Mouse (Mus musculus) stomach, embryonic 14.5 days (tissue): ENCODE data around the gene Sgcd. TPM values are rescaled to one million over a fixed set of nuclear protein-coding genes. Genes with fewer than 3 reads are reported as not detected.
"Not testable (repeated sequence)": the region's sequence is repeated elsewhere in the genome, so short reads cannot be mapped to it uniquely, and the experiment has no call there.

ENCODE experiments used
- ATAC-seq: fragments of 200-750 bp; cut with Nextera tagmentation; 2 replicates; pipeline ENCODE4 v1.8.0; 2017; ENCODE audit warnings: low read depth, moderate TSS enrichment; ENCODE audit not compliant: insufficient number of reproducible peaks, insufficient read depth, low FRiP score
- H3K27ac ChIP-seq: fragments of 300-500 bp; sonication (generic); 2 replicates; pipeline ENCODE4 v1.5.1; 2014; ENCODE audit warnings: mild to moderate bottlenecking, low read length, moderate library complexity, mixed read lengths
- H3K27me3 ChIP-seq: fragments of 300-500 bp; sonication (generic); 2 replicates; pipeline ENCODE4 v1.6.1; 2014; ENCODE audit warnings: low read length, control low read depth, mixed read lengths; ENCODE audit not compliant: control insufficient read depth, insufficient read depth
- H3K36me3 ChIP-seq: fragments of 300-500 bp; sonication (generic); 2 replicates; pipeline ENCODE4 v1.6.1; 2014; ENCODE audit warnings: mild to moderate bottlenecking, control low read depth, low read length, moderate library complexity, mixed read lengths; ENCODE audit not compliant: control insufficient read depth, insufficient read depth
- H3K4me1 ChIP-seq: fragments of 300-500 bp; sonication (generic); 2 replicates; pipeline ENCODE4 v1.6.1; 2014; ENCODE audit warnings: low read length, control low read depth, mixed read lengths; ENCODE audit not compliant: control insufficient read depth, insufficient read depth
- H3K4me2 ChIP-seq: fragments of 300-500 bp; sonication (generic); replicated peaks from 2 replicates; pipeline ENCODE4 v1.6.1; 2014; ENCODE audit warnings: low read depth, low read length, control low read depth
- H3K4me3 ChIP-seq: fragments of 300-500 bp; sonication (generic); 2 replicates; pipeline ENCODE4 v1.5.1; 2014; ENCODE audit warnings: low read depth, low read length, control low read depth
- H3K9ac ChIP-seq: fragments of 300-500 bp; sonication (generic); replicated peaks from 2 replicates; pipeline ENCODE4 v1.6.1; 2014; ENCODE audit warnings: low read depth, mild to moderate bottlenecking, control low read depth, low read length, moderate library complexity, mixed read lengths
- H3K9me3 ChIP-seq: fragments of 300-500 bp; sonication (generic); 2 replicates; pipeline ENCODE4 v1.6.1; 2016; ENCODE audit warnings: low read depth, low read length, control low read depth; ENCODE audit not compliant: control insufficient read depth
- WGBS: fragments of 180-500 bp; shearing (Covaris S2); extraction: QIAGEN DNeasy Blood & Tissue Kit; methylation state at CpG from one replicate; pipeline ENCODE4 v1.1.7; 2014; 5-methylcytosine and 5-hydroxymethylcytosine counted together
- polyA plus RNA-seq: library from polyadenylated mRNA; unstranded; fragments of >200 nt; fragmentation: Nextera tagmentation; extraction: Ambion mirVana; gene quantifications from 2 replicates; pipeline ENCODE4 v1.2.1, GENCODE M21; 2014

Sgcd gene
- polyA plus RNA-seq, 1 experiment from 2014 or later = 8.9 TPM

DNA sequence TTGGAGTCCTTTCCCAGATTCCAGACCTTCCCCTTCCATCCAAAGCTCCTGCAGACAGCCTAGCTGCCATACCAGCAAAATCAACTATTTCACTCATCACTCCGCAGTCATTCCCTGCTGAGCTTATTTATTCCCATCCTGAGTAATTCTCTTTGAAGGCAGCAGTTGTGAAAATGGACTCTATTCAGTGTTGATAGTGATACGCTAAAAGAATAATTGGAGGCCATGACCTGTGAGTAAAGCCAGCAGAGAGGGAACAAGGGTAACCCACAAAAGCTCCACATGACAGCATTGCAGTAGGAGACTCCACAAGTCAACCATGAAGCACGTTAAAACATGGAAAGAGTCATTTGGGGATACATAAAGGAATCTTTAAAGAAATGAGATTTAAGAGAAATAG lies 142.9 kb downstream of the Sgcd start:
- Histone ChIP-seq H3K4me1 (no peaks in the 10 kb centered on the region), H3K27me3 (no peaks in the 10 kb centered on the region), H3K27ac (no peak overlapping the region), H3K4me2 (no peak overlapping the region), H3K9me3 (no peaks in the 10 kb centered on the region), H3K9ac (no peak overlapping the region), H3K4me3 (no peak overlapping the region), H3K36me3 (no peaks in the 10 kb centered on the region)
- ATAC-seq = no peak
- WGBS = 41% methylated on average over 3 of the region's 3 CpGs

DNA sequence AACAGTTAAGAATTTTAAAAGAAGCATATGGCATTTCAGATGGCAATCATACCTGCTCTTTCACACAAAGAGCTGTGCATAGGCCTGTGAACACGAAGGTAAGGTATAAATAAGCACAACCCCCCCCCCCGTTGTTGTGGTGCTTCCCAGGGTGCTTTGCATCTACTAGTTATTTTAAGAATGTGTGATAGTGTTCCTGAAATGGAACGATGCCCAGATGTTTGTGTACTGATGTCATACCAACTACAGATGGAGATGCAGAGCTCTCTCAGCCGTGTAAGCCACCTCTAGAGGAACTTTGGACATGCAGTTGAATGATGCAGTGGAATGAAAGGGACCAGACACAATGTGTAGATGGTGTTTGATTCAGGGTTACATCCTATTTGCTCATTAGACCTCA lies 155.5 kb downstream of the Sgcd start:
- ATAC-seq = no peak
- no peaks in the 10 kb centered on the region for H3K36me3 ChIP-seq
- no peaks in the 10 kb centered on the region for H3K4me1 ChIP-seq
- H3K27ac ChIP-seq = no peak overlapping the region
- H3K9me3 ChIP-seq = no peaks in the 10 kb centered on the region
- no peak overlapping the region for H3K9ac ChIP-seq
- H3K27me3 ChIP-seq = no peaks in the 10 kb centered on the region
- 58% methylated on average over 4 of the region's 4 CpGs for WGBS
- H3K4me3 ChIP-seq = no peak overlapping the region
- no peak overlapping the region for H3K4me2 ChIP-seq

GRCm38 (mm10) chr11:47810307-47810706 lies 178.5 kb downstream of the Sgcd start:
- ATAC-seq = no peak

DNA sequence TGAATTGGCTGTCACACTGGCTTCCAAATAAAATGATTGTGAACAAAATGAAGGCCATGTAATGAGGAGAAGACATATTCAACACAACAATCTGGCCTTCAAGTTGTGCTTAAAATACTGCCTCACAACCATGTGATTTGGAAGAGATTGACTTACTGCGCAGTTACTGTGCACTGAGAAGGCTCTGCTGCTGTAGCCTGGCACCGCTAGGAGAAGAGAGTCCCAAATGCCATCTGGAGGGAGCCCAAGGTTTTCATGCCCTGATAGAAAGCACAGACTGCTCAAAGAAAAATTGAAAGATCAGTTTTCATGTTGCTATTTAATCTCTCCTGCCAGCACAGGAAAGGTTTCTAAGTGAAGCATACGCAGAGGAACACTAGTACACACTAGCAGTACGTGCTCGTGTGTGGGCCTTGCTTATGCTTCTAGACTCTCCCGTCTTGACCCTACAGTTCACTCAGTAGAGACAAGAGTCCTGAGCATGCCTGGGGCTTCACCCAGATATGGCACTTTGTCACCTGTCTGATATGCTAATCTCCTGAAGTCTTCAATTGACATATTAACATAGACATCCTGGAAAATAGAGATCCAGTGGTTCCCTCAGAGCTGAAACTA lies 184.6 kb downstream of the Sgcd start:
- 83% methylated on average over 6 of the region's 6 CpGs for WGBS
- no peak overlapping the region for H3K4me3 ChIP-seq

More at GRCm38 (mm10) chr11:47810307-47810706, 178.5 kb downstream of the Sgcd start:
- Histone ChIP-seq H3K9me3 (no peaks in the 10 kb centered on the region), H3K9ac (no peak overlapping the region), H3K36me3 (no peaks in the 10 kb centered on the region), H3K27me3 (no peaks in the 10 kb centered on the region), H3K4me2 (no peak overlapping the region), H3K4me1 (no peaks in the 10 kb centered on the region), H3K4me3 (no peak overlapping the region), H3K27ac (no peak overlapping the region)

DNA sequence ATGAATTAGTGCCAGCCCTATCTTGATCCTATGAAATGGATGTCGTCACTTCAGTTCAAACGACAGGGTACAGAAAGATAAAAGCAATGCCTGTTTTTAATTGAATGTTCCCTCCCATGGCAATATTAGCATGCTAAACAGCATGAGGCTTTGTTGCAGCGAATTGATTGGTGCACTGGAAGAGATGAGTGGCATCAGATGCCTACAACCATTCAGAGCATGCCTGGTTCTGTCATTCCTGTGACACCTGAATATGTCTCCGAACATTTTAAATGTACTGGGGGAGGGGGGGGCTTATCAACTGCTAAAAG lies 210.9 kb downstream of the Sgcd start:
- H3K4me2 ChIP-seq = no peak overlapping the region
- no peak overlapping the region for H3K9ac ChIP-seq
- 76% methylated on average over 4 of the region's 4 CpGs for WGBS
- no peak overlapping the region for H3K27ac ChIP-seq
- no peak overlapping the region for H3K4me3 ChIP-seq
- no peak for ATAC-seq
- no peaks in the 10 kb centered on the region for H3K36me3 ChIP-seq
- no peaks in the 10 kb centered on the region for H3K4me1 ChIP-seq
- no peaks in the 10 kb centered on the region for H3K9me3 ChIP-seq
- H3K27me3 ChIP-seq = no peaks in the 10 kb centered on the region

More for the DNA sequence above, 184.6 kb downstream of the Sgcd start:
- Histone ChIP-seq H3K36me3 (no peaks in the 10 kb centered on the region), H3K4me1 (no peaks in the 10 kb centered on the region), H3K9ac (no peak overlapping the region), H3K27ac (no peak overlapping the region), H3K27me3 (no peaks in the 10 kb centered on the region), H3K9me3 (no peaks in the 10 kb centered on the region), H3K4me2 (no peak overlapping the region)
- ATAC-seq = no peak

- ATAC-seq = no peak
- no peaks in the 10 kb centered on the region for H3K4me1 ChIP-seq
- 82% methylated on average over 4 of the region's 4 CpGs for whole genome bisulfite sequencing
- H3K27ac ChIP-seq = no peak overlapping the region
- no peak overlapping the region for H3K4me2 ChIP-seq
- no peaks in the 10 kb centered on the region for H3K9me3 ChIP-seq
- no peak overlapping the region for H3K4me3 ChIP-seq
- H3K27me3 ChIP-seq = no peaks in the 10 kb centered on the region
- H3K9ac ChIP-seq = no peak overlapping the region
- no peaks in the 10 kb centered on the region for H3K36me3 ChIP-seq
Observed at GRCm38 (mm10) chr11:47777226-47777915, 211.4 kb downstream of the Sgcd start.

GRCm38 (mm10) chr11:47776019-47776418 lies 212.8 kb downstream of the Sgcd start:
- WGBS = 58% methylated on average over 1 of the region's 1 CpGs
- no peak for ATAC-seq

GRCm38 (mm10) chr11:47765859-47766258 lies 222.9 kb downstream of the Sgcd start:
- Histone ChIP-seq H3K9ac (no peak overlapping the region), H3K27me3 (no peaks in the 10 kb centered on the region), H3K4me2 (no peak overlapping the region), H3K36me3 (no peaks in the 10 kb centered on the region), H3K4me3 (no peak overlapping the region), H3K27ac (no peak overlapping the region), H3K4me1 (no peaks in the 10 kb centered on the region), H3K9me3 (no peaks in the 10 kb centered on the region)
- ATAC-seq = no peak
- WGBS = 59% methylated on average over 2 of the region's 2 CpGs

More at GRCm38 (mm10) chr11:47776019-47776418, 212.8 kb downstream of the Sgcd start:
- Histone ChIP-seq H3K27me3 (no peaks in the 10 kb centered on the region), H3K9me3 (no peaks in the 10 kb centered on the region), H3K9ac (no peak overlapping the region), H3K36me3 (no peaks in the 10 kb centered on the region), H3K4me2 (no peak overlapping the region), H3K4me3 (no peak overlapping the region), H3K27ac (no peak overlapping the region), H3K4me1 (no peaks in the 10 kb centered on the region)

DNA sequence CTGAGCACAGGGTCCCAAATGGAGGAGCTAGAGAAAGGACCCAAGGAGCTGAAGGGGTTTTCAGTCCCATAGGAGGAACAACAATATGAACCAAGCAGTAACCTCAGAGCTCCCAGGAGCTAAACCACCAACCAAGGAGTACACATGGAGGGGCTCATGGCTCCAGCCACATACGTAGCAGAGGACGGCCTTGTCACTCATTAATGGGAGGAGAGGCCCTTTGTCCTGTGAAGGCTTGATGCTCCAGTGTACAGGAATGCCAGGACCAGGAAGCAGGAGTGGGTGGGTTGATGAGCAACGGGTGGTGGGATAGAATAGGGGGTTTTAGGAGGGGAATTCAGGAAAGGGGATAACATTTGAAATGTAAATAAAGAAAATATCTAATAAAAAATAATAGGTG lies 225.2 kb downstream of the Sgcd start:
- H3K27me3 ChIP-seq, H3K27ac ChIP-seq, H3K9me3 ChIP-seq, ATAC-seq, H3K36me3 ChIP-seq, H3K9ac ChIP-seq, H3K4me1 ChIP-seq, H3K4me3 ChIP-seq, H3K4me2 ChIP-seq: not testable (repeated sequence)
- WGBS = 81% methylated on average over 3 of the region's 3 CpGs
